16 mouse cellular contexts compared by ENCODE assay signal in genomic region chr4:104522324-104522723, GRCm38 (mm10).
DNase-seq lines count a peak whose midpoint lies in the region; ATAC-seq and TF ChIP-seq lines count a peak whose summit lies in the region.
"Had no signal": no experiment of that assay in that cellular context is flagged by ENCODE, and none has a peak within 500 bp of the region (broad histone marks: within the 10 kb centered on the region; RNA-seq: fewer than 3 reads in every experiment).

No protein-coding gene starts in this region.

- H3K36me3 ChIP-seq in midbrain, embryonic 14.5 days (ENCODE audit: control insufficient read depth, insufficient read depth, low read length) = no peaks in the 10 kb centered on the region
- no peaks in the 10 kb centered on the region for H3K36me3 ChIP-seq in midbrain, embryonic 15.5 days (replicated peaks)
- H3K36me3 ChIP-seq: lung, embryonic 15.5 days had no signal

- no peak overlapping the region for H3K4me2 ChIP-seq in midbrain, embryonic 14.5 days (ENCODE audit: low read length)
- no peak overlapping the region for H3K4me2 ChIP-seq in midbrain, embryonic 15.5 days
- H3K4me2 ChIP-seq: lung, embryonic 15.5 days had no signal

- 29% methylated on average over 8 of the region's 8 CpGs for WGBS in cerebellum, adult 2 months
- 50% methylated on average over 8 of the region's 8 CpGs for WGBS in midbrain, embryonic 14.5 days
- WGBS in midbrain, embryonic 15.5 days = 31% methylated on average over 8 of the region's 8 CpGs

- H3K9ac ChIP-seq in midbrain, embryonic 14.5 days (replicated peaks; ENCODE audit: low read length) = no peak overlapping the region
- H3K9ac ChIP-seq in midbrain, embryonic 15.5 days = no peak overlapping the region
- H3K9ac ChIP-seq: forebrain, postnatal 0 days; lung, embryonic 15.5 days had no signal

- no peak for ATAC-seq in midbrain, embryonic 14.5 days (ENCODE audit: low FRiP score, low TSS enrichment)
- ATAC-seq in midbrain, embryonic 15.5 days (replicated peaks) = no peak
- ATAC-seq: forebrain, postnatal 0 days; inflammation-experienced regulatory T-cells, adult 6 months had no signal

- DNase-seq in cerebellum, adult 2 months = peak; percentile 44 to 65
- no peak for DNase-seq in cerebellum, adult 11-12 months
- DNase-seq in midbrain, embryonic 14.5 days = peak; percentile 34
- DNase-seq in lung, postnatal 10 days = peak; percentile 18
- DNase-seq in gastrocnemius, postnatal 25 days = no peak
- no peak for DNase-seq in testis, postnatal 14 days (ENCODE audit: low spot score)
- no peak for DNase-seq in layer of hippocampus, adult 18-20 months (ENCODE audit: low spot score in 2 of 2)
- DNase-seq: adrenal gland, postnatal 25 days; forebrain, postnatal 0 days; gastrocnemius, adult 2 months; heart, adult 11 months; heart, postnatal 4 days; thymus, adult 18-20 months had no signal

- TF ChIP-seq POLR2A in cerebellum, adult 2 months (IDR thresholded peaks at IDR 0.05; ENCODE audit: borderline replicate concordance, insufficient read depth, low read length) = no peak

- no peak for TF ChIP-seq CTCF in cerebellum, adult 2 months (IDR thresholded peaks at IDR 0.05; ENCODE audit: borderline replicate concordance, insufficient read depth, low read depth, low read length)

- no peak overlapping the region for H3K4me3 ChIP-seq in cerebellum, adult 2 months (replicated peaks; ENCODE audit: insufficient read depth, low read depth, low read length)
- H3K4me3 ChIP-seq in midbrain, embryonic 14.5 days (replicated peaks; ENCODE audit: low read depth, low read length) = no peak overlapping the region
- no peak overlapping the region for H3K4me3 ChIP-seq in midbrain, embryonic 15.5 days
- H3K4me3 ChIP-seq: gastrocnemius, adult 2 months; lung, embryonic 15.5 days had no signal

- H3K4me1 ChIP-seq in cerebellum, adult 2 months (ENCODE audit: control insufficient read depth, insufficient read depth, low read length) = peaks cover 12% of the 10 kb centered on the region; the same call in 1 of the 2 replicates
- H3K4me1 ChIP-seq in midbrain, embryonic 14.5 days (ENCODE audit: control insufficient read depth, insufficient read depth, low read length) = peaks cover 13% of the 10 kb centered on the region
- peaks cover 26% of the 10 kb centered on the region for H3K4me1 ChIP-seq in midbrain, embryonic 15.5 days

- H3K9me3 ChIP-seq in midbrain, embryonic 14.5 days (ENCODE audit: control insufficient read depth, low read length) = no peaks in the 10 kb centered on the region
- no peaks in the 10 kb centered on the region for H3K9me3 ChIP-seq in midbrain, embryonic 15.5 days
- H3K9me3 ChIP-seq: lung, embryonic 15.5 days had no signal

- H3K27ac ChIP-seq in cerebellum, adult 2 months (ENCODE audit: insufficient read depth, low read length) = no peak overlapping the region
- H3K27ac ChIP-seq in midbrain, embryonic 14.5 days (replicated peaks; ENCODE audit: low read depth, low read length) = no peak overlapping the region
- no peak overlapping the region for H3K27ac ChIP-seq in midbrain, embryonic 15.5 days
- H3K27ac ChIP-seq: gastrocnemius, adult 2 months; lung, embryonic 15.5 days had no signal

- no peaks in the 10 kb centered on the region for H3K27me3 ChIP-seq in cerebellum, adult 2 months (ENCODE audit: control insufficient read depth, insufficient read depth, low read length)
- no peaks in the 10 kb centered on the region for H3K27me3 ChIP-seq in midbrain, embryonic 14.5 days (ENCODE audit: control insufficient read depth, insufficient read depth, low read length)
- no peaks in the 10 kb centered on the region for H3K27me3 ChIP-seq in midbrain, embryonic 15.5 days (replicated peaks)
- H3K27me3 ChIP-seq: lung, embryonic 15.5 days had no signal

Comparison
In these comparisons a context has a peak if more than half of its experiments do, and no peak if none do; other contexts are left out.
1. DNase-seq: peak in cerebellum, adult 2 months (2 of 2), midbrain, embryonic 14.5 days (single experiment) and lung, postnatal 10 days (single experiment); none in cerebellum, adult 11-12 months (single experiment), gastrocnemius, postnatal 25 days (single experiment), testis, postnatal 14 days (single experiment) and layer of hippocampus, adult 18-20 months (0 of 2).